Mouse (Mus musculus): ENCODE measurements around the gene Vcl.

Vcl gene

GRCm38 (mm10) chr14:21064321-21064720 lies 135.1 kb downstream of the Vcl start:
- no peak for DNase-seq (ENCODE audit: low read depth, low spot score)

- DNase-seq (ENCODE audit: low read depth, low spot score): no peak
Observed at GRCm38 (mm10) chr14:21065490-21066162, 136.4 kb downstream of the Vcl start.

- no peak for DNase-seq (ENCODE audit: low read depth, low spot score)
Observed at GRCm38 (mm10) chr14:21069594-21069993, 140.4 kb downstream of the Vcl start.

GRCm38 (mm10) chr14:21073981-21074380 lies 144.8 kb downstream of the Vcl start:
- no peak for DNase-seq (ENCODE audit: low read depth, low spot score)

GRCm38 (mm10) chr14:21074398-21075320 lies 145.5 kb downstream of the Vcl start:
- no peak for DNase-seq (ENCODE audit: low read depth, low spot score)

GRCm38 (mm10) chr14:21075751-21076500 lies 146.7 kb downstream of the Vcl start:
- peak; percentile 93 for DNase-seq (ENCODE audit: low read depth, low spot score)

GRCm38 (mm10) chr14:21076501-21077194 lies 147.4 kb downstream of the Vcl start:
- no peak for DNase-seq (ENCODE audit: low read depth, low spot score)

- DNase-seq (ENCODE audit: low read depth, low spot score): no peak
Observed at GRCm38 (mm10) chr14:21077939-21078338, 148.7 kb downstream of the Vcl start.

GRCm38 (mm10) chr14:21078511-21078910 lies 149.3 kb downstream of the Vcl start:
- DNase-seq (ENCODE audit: low read depth, low spot score): no peak

GRCm38 (mm10) chr14:21082823-21083222 lies 153.6 kb downstream of the Vcl start:
- DNase-seq (ENCODE audit: low read depth, low spot score): no peak

Data from retina, postnatal 7 days (tissue).